Mouse (Mus musculus) left cerebral cortex, adult 2 months (tissue): ENCODE measurements at regions not wholly inside any gene's neighbourhood (a gene's known extent, or its start where the extent isn't known, plus 50 kb on each side); places are given as distances from the start of the nearest gene placed in this dataset.

ENCODE experiments used
- DNase-seq, 2 experiments: peaks; one replicate each; pipeline ENCODE4 v3.0.0; 2021 to 2022; ENCODE audit warnings: low spot score in 2 of 2, mixed read lengths in 1 of 2; ENCODE audit errors: extremely low spot score in 1 of 2
- H3K27ac ChIP-seq: fragments of 200-600 bp; 2 replicates; pipeline ENCODE4 v1.8.1; 2022
- H3K4me3 ChIP-seq: fragments of 200-600 bp; 2 replicates; pipeline ENCODE4 v1.8.1; 2022
- CTCF ChIP-seq: fragments of 200-600 bp; IDR thresholded peaks from 2 replicates; pipeline ENCODE4 v1.8.1; 2022; ENCODE audit warnings: antibody characterized with exemption, mild to moderate bottlenecking, moderate library complexity
- intact Hi-C: fragments of 180-260 bp; cut with DNase I; formaldehyde crosslinking; loops from one replicate; pipeline ENCODE4 v1.15.1; 2025

DNA sequence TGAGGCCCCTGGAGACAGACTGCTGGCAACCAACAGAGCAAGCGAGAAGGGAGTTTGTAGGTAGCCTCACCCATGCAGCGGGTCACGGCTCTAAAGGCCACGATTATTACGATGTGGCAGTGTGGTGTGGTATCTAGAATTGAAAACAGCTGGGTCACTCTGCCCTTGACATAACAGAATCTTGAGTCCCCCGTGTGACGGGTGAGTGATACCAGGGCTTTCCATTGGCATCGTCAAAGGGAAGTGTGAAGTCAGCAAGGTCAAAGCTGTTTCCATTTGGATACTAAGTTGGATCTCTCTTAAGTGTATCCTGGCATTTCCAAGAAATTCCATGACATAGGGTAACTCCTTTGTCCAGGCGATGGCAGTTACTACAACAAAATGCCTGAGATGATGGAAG is 106.7 kb upstream of the Osmr start:
- Histone ChIP-seq H3K27ac (no peak overlapping the region), H3K4me3 (no peak overlapping the region)
- no peak for DNase-seq
- no peak for TF ChIP-seq CTCF
- intact Hi-C loops = no loop called here

- DNase-seq = no peak
- intact Hi-C loops = no loop called here
- H3K4me3 ChIP-seq = no peak overlapping the region
- no peak overlapping the region for H3K27ac ChIP-seq
- TF ChIP-seq CTCF = no peak
Observed at GRCm38 (mm10) chr15:6983320-6983719, 107.1 kb upstream of the Lifr start.

- TF ChIP-seq CTCF = peak; percentile 3; the same call in 1 of the 2 replicates
- Histone ChIP-seq H3K4me3 (no peak overlapping the region), H3K27ac (peak overlapping the region; percentile 50)
- DNase-seq = peak; percentile 33 to 52
- intact Hi-C loops = loop anchor here (2.0 kb wide), 1 partner anchor 141 kb away; no protein-coding TSS in a partner anchor
Observed at GRCm38 (mm10) chr15:6988187-6988586, 102.2 kb upstream of the Lifr start.

DNA sequence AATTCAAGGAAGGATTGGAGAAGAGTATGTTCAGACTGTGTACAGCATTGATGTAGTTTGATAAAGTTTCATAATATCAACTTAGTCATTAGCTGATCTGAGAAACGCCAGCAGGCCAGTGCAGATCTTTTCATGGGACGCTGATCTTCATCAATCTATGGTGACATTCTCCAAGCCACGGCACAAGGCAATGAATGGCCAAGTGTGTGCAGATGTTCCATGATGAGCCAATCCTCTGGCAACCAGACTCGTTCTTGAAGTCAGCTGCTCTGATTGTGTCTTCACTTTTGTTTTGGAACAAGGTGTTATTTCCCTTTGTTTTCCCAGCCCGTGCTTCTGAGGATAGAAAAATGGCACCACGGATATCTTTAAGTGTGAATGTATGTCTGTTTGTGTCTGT is 101.3 kb upstream of the Lifr start:
- DNase-seq = no peak
- Histone ChIP-seq H3K27ac (peak overlapping the region; percentile 50; the same call in 1 of the 2 replicates), H3K4me3 (no peak overlapping the region)
- intact Hi-C loops = loop anchor here (2.0 kb wide), 1 partner anchor 140 kb away; no protein-coding TSS in a partner anchor
- TF ChIP-seq CTCF = no peak

DNA sequence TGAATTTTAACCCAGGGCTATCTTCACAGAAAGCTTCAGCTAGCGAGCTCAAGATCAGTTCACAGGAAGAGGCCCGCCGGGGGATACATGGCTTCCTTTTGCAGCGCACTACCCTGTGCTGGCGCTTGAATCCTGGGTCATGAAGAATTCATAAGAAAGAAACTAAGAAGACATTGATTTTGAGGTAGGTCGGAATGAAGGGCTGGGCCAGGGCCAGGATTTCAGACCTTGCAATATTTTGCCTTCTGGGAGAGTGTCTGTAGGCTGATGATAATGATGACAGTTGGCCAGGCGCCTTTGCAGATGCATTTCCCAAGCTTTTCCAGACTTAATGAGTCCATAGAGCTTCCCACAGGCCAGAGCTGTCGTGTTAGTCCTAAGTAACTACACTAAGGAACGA is 97.2 kb upstream of the Lifr start:
- no peak for TF ChIP-seq CTCF
- H3K27ac ChIP-seq = no peak overlapping the region
- intact Hi-C loops = no loop called here
- H3K4me3 ChIP-seq = no peak overlapping the region
- no peak for DNase-seq

DNA sequence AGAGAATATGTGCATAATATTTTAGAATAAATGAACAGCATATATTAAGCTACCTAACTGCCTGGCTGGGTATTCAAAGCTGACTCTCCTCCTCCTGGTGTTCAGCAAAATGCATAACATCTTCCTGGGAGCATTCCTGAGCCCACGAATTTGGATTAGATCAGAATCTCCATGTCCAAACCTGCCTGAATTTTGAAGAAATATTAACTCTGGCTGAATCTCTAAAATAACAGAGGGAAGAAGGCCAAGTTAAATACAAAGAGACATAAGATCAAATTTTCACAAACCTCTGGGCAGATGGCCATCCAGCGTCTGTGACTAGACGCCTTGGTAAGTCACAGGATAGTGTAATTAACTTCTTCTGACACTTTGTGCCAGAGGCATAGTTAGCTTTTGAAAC is 95.2 kb upstream of the Lifr start:
- intact Hi-C loops = no loop called here
- Histone ChIP-seq H3K4me3 (no peak overlapping the region), H3K27ac (no peak overlapping the region)
- DNase-seq = no peak
- no peak for TF ChIP-seq CTCF

- no peak for DNase-seq
- no peak for TF ChIP-seq CTCF
- Histone ChIP-seq H3K27ac (no peak overlapping the region), H3K4me3 (no peak overlapping the region)
- intact Hi-C loops = no loop called here
Observed at GRCm38 (mm10) chr15:6997871-6998270, 92.5 kb upstream of the Lifr start.

- no peak overlapping the region for H3K27ac ChIP-seq
- no peak for TF ChIP-seq CTCF
- H3K4me3 ChIP-seq = no peak overlapping the region
- no peak for DNase-seq
- intact Hi-C loops = no loop called here
Observed at GRCm38 (mm10) chr15:6998576-6999070, 91.8 kb upstream of the Lifr start.

DNA sequence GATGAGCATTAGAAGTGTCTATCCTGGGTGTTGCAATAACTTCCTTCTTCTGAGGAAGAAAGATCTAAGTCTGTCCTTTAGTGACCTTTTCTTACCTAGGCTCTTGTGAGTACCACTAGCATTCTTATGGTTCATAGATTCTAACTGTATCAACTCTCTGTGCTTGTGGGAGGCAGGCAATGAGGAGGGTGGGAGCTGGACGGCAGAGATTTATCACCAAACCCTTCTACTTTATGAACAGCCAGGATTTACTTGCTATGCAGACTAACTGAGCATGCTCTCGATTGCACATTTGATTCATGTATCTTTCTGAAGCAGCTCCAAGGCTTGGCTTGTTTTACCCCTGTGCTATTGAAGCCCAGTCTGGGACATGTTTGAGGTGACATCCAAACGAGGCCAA is 90.7 kb upstream of the Lifr start:
- no peak for DNase-seq
- TF ChIP-seq CTCF = no peak
- H3K4me3 ChIP-seq = no peak overlapping the region
- no peak overlapping the region for H3K27ac ChIP-seq
- intact Hi-C loops = no loop called here

- Histone ChIP-seq H3K4me3 (no peak overlapping the region), H3K27ac (no peak overlapping the region)
- no peak for DNase-seq
- intact Hi-C loops = no loop called here
- no peak for TF ChIP-seq CTCF
Observed at GRCm38 (mm10) chr15:7002226-7002625, 88.2 kb upstream of the Lifr start.

GRCm38 (mm10) chr15:7003311-7003710 is 87.1 kb upstream of the Lifr start:
- no peak overlapping the region for H3K27ac ChIP-seq
- DNase-seq = no peak
- H3K4me3 ChIP-seq = no peak overlapping the region
- TF ChIP-seq CTCF = no peak
- intact Hi-C loops = no loop called here

GRCm38 (mm10) chr15:7005142-7005541 is 85.3 kb upstream of the Lifr start:
- H3K4me3 ChIP-seq = no peak overlapping the region
- no peak for DNase-seq
- TF ChIP-seq CTCF = no peak
- H3K27ac ChIP-seq = peak overlapping the region; percentile 20
- intact Hi-C loops = loop anchor here (5.0 kb wide), 1 partner anchor 122 kb away; no protein-coding TSS in a partner anchor

GRCm38 (mm10) chr15:7006271-7006670 is 84.1 kb upstream of the Lifr start:
- H3K27ac ChIP-seq = no peak overlapping the region
- no peak for DNase-seq
- intact Hi-C loops = loop anchor here (5.0 kb wide), 1 partner anchor 121 kb away; no protein-coding TSS in a partner anchor
- no peak overlapping the region for H3K4me3 ChIP-seq
- no peak for TF ChIP-seq CTCF
